Mouse (Mus musculus) testis, postnatal 10 days (tissue): Measurements from ENCODE around the gene Gnat1.

Experiments
- DNase-seq: peaks from one replicate; pipeline ENCODE4 v3.0.0; 2021; ENCODE audit warnings: low spot score

Gnat1 gene

GRCm38 (mm10) chr9:107679501-107679900 is at the start of gene Gnat1:
Gene Gnat1 (minus strand): TSS chr9:107679712.
- no peak for DNase-seq

GRCm38 (mm10) chr9:107728919-107729670 is 49.6 kb upstream of the Gnat1 start:
- no peak for DNase-seq

- no peak for DNase-seq
Measured at GRCm38 (mm10) chr9:107727041-107727440, 47.5 kb upstream of the Gnat1 start.

- DNase-seq: no peak
Measured at GRCm38 (mm10) chr9:107724796-107725195, 45.3 kb upstream of the Gnat1 start.

- peak; percentile 60 for DNase-seq
Measured at GRCm38 (mm10) chr9:107723794-107724531, 44.5 kb upstream of the Gnat1 start.

- no peak for DNase-seq
Measured at GRCm38 (mm10) chr9:107723292-107723691, 43.8 kb upstream of the Gnat1 start.

- no peak for DNase-seq
Measured at GRCm38 (mm10) chr9:107718781-107719540, 39.4 kb upstream of the Gnat1 start.

- DNase-seq: peak; percentile 72
Measured at GRCm38 (mm10) chr9:107716951-107717350, 37.4 kb upstream of the Gnat1 start.

- DNase-seq: no peak
Measured at GRCm38 (mm10) chr9:107715632-107716031, 36.1 kb upstream of the Gnat1 start.

- peak; percentile 77 for DNase-seq
Measured at GRCm38 (mm10) chr9:107714221-107714952, 34.9 kb upstream of the Gnat1 start.

GRCm38 (mm10) chr9:107709697-107710483 is 30.4 kb upstream of the Gnat1 start, which contains the start of gene Sema3f:
Gene Sema3f (minus strand): TSS chr9:107710475.
- peak; percentile 86 for DNase-seq

GRCm38 (mm10) chr9:107709096-107709696 is 29.7 kb upstream of the Gnat1 start:
- DNase-seq: no peak

GRCm38 (mm10) chr9:107708439-107709095 is 29.1 kb upstream of the Gnat1 start:
- no peak for DNase-seq

GRCm38 (mm10) chr9:107707701-107708438 is 28.4 kb upstream of the Gnat1 start:
- DNase-seq: no peak

GRCm38 (mm10) chr9:107706781-107707211 is 27.3 kb upstream of the Gnat1 start:
- no peak for DNase-seq

GRCm38 (mm10) chr9:107703337-107704122 is 24.0 kb upstream of the Gnat1 start:
- DNase-seq: no peak

GRCm38 (mm10) chr9:107702606-107703185 is 23.2 kb upstream of the Gnat1 start:
- DNase-seq: no peak

- peak; percentile 81 for DNase-seq
Measured at GRCm38 (mm10) chr9:107701594-107701993, 22.1 kb upstream of the Gnat1 start.
